Mouse (Mus musculus) adrenal gland, postnatal 4 days (tissue): ENCODE results near the gene Dnajc3. TPM values are rescaled to one million over a fixed set of nuclear protein-coding genes. Genes with fewer than 3 reads are reported as not detected.
A peak's percentile ranks its signal among the peaks of the same experiment; 100 is the strongest.
"Not testable (repeated sequence)": the region's sequence is repeated elsewhere in the genome, so short reads cannot be mapped to it uniquely, and the experiment has no call there.

Experiments used
- DNase-seq, 2 experiments: peaks; one replicate each; pipeline ENCODE4 v3.0.0; 2021 to 2022; ENCODE audit warnings: low spot score in 2 of 2, mixed read lengths in 2 of 2
- total RNA-seq, 2 experiments: library from RNA; stranded (reverse); gene quantifications; 2 replicates each; pipeline ENCODE4 v1.2.3; 2021

Dnajc3 gene
- total RNA-seq, 2 experiments from 2014 or later, result 49.6 to 52.1 TPM

DNA sequence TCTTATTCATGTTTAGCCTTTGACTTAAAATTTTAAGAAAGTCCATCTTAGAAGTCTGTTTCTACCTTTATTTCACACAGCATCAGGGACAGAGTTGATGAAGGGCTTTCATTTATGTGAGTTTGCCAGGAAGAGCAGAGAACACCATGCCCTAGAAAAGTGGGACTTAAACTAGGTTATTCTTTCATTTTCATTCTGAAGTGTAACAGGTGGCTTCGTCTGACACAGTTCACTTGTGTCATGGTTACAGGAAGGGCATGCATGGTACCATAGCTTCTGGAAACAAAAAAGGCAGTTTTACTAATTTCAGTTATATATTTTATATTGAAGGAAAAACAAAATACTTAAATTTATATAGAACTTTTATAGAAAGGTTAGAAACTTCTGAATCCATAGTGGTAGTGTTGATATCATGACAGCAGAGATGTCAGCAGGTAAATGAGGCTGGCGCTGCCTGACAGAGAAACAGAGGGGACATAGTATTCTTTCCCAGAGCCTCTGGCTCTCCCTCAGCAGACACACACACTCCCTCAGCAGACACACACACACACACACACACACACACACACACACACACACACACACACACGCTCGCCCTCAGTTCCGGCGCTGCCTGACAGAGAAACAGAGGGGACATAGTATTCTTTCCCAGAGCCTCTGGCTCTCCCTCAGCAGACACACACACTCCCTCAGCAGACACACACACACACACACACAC is 44.1 kb downstream of the Dnajc3 start:
- DNase-seq, result not testable (repeated sequence)

GRCm38 (mm10) chr14:118982429-118983045 is 44.8 kb downstream of the Dnajc3 start:
- DNase-seq, result not testable (repeated sequence)

DNA sequence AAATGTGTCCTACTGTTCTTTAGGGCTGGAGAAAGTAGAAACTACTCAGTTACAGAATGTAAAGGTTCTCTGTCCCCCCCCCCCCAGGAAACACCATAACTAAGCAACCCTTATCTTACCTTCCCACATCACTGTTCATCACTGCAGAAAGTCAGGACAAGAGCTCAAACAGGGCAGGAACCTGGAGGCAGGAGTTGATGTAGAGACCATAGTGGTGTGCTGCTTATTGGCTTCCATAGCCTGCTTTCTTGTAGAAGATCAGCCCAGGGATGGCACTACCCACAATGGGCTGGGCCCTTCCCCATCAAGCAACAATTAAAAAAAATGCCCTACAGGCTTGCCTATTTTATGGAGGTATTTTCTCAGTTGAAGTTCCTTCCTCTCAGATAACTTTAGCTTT is 45.6 kb downstream of the Dnajc3 start:
- DNase-seq, result no peak

- no peak for DNase-seq
These were observed 46.4 kb downstream of the Dnajc3 start for GRCm38 (mm10) chr14:118984161-118984560.

DNA sequence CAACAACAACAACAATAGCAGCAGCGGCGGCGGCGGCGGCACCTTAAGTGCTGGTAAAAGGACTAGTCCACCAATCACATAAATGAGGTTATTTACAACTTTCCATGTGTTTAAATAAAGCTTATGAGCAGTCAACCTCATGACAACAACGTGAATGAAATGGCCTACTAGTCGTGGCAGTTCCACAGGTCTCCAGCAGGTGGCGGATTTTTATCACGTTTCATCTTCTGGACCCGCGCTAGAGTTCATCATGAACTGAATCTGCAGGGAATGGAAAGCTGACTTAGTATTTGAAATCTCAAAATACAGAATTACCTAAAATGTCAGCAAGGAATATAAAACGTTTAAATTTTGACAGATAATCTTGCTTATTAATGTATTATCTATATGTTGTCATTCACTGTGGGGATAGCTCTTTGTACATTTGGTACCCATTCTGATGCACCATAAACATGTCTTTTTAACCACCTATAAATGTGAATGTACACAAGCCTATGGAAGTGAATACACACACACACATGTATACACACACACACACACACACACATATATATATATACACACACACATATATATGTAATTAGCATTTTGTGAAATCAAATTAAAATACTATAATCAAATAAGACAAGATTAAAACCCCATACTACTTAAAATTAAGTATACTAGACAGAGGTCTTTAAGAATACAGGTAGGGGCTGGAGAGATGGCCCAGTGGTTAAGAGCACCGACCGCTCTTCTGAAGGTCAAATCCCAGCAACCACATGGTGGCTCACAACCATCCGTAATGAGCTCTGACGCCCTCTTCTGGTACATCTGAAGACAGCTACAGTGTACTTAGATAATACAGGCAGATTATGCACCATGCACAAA is 49.1 kb downstream of the Dnajc3 start:
- peak in 1 of 2 experiments; percentile 34 for DNase-seq

GRCm38 (mm10) chr14:118987523-118988496 is 50.0 kb downstream of the Dnajc3 start:
- no peak for DNase-seq

GRCm38 (mm10) chr14:118995226-118995925 is 57.6 kb downstream of the Dnajc3 start:
- DNase-seq, result no peak

GRCm38 (mm10) chr14:119003320-119003719 is 65.5 kb downstream of the Dnajc3 start:
- DNase-seq, result no peak

DNA sequence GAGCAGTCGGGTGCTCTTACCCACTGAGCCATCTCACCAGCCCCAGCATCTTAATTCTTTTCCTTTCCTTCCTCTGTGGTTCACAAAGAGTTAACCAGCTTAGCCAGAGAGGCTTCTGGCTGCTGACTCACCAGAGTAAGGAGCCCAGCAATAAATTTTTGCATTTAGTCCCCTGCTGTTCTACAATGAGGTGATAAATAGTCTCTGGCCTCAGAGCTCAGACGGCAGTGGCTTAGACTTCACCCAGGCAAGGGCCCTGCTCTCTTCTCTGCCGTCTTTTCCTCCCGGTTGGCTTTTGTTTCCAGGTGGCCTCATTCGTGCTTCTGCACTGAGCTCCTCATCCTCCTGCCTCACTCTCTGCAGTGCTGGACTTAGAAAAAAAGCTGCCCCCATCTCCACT is 68.1 kb downstream of the Dnajc3 start:
- DNase-seq, result no peak

DNA sequence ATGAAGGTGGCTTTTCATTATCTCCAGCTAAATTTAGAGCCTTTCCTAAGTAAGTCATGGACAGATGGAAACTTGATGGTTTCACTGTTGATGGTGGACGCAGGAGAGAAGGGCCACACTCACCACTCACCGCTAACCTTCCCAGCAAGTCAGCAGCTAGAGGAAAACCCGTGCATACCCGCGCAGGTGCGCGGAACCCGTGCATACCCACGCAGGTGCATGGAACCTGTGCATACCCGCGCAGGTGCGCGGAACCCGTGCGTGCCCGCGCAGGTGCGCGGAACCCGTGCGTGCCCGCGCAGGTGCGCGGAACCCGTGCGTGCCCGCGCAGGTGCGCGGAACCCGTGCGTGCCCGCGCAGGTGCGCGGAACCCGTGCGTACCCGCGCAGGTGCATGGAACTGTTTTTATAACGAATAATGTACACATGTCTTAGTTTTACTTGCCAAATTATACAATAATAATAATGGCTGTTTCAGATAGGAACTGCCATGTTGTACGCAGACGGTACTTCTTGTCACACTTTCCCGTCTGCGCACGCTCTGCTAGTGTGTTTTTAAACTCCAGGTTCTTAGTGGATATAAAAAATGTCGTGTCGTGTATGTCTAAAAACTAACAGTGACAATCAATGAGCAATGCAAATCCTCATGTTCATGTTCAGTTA is 68.8 kb downstream of the Dnajc3 start:
- DNase-seq, result no peak

DNA sequence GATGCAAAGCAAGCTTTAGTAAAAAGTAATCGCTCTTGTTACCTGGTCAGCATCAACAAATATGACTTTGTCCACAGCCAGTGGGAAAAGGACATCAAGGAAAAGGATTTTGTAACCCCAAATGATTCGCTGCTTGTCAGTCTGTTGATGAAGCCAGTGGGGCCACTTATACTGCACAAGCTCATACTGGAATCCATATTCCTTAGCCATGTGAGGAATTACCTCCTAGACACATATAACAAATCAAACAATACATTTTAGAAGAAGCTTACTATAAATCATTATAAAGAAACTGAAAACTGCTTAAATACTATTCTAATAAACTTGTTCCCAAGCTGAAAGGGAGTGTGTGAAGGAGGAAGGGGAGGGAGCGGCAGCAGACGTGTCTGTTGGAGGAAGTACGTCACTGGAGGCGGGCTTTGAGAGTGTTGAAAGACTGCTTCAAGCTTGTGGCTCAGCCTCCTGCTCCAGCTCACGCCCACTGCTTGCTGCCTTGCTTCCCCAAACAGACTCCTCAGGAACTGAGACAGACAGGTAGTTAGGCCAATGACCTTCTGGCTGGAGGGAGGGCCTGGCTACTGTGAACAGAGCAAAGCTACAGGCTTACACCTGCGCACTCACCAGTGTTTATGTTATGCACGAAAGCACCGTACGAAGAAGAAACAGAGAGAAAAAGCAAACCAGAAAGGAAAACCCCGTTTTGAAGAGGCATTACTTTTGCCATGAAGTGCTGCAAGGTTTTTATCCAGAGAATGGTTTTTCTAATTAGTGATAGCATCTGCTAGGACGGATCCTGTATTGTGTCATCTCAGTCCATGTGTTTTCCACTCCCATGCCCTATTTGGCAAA is 69.6 kb downstream of the Dnajc3 start:
- DNase-seq, result peak; percentile 63 to 89

GRCm38 (mm10) chr14:119008031-119008590 is 70.3 kb downstream of the Dnajc3 start:
- DNase-seq, result no peak

DNA sequence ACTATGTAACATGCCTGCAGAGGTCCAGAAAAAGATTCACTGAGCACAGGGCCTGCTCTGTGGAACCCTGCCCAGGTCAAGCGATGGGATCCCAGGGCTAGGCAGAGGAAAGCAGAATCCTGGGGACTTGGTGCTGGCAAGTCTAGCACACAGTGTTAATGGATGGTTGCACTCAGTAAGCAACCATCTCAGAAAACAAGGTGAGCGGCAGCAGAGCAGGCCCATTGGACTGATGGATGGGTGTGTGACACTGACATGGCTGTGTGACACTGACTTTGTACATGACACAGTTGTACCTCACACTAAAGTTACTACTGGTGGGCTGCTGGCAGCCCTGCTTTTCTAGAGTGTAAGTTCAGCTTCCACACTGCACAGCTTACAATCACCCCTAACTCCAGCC is 71.8 kb downstream of the Dnajc3 start:
- no peak for DNase-seq

GRCm38 (mm10) chr14:119012607-119013431 is 75.0 kb downstream of the Dnajc3 start:
- DNase-seq, result peak; percentile 16 to 19

DNA sequence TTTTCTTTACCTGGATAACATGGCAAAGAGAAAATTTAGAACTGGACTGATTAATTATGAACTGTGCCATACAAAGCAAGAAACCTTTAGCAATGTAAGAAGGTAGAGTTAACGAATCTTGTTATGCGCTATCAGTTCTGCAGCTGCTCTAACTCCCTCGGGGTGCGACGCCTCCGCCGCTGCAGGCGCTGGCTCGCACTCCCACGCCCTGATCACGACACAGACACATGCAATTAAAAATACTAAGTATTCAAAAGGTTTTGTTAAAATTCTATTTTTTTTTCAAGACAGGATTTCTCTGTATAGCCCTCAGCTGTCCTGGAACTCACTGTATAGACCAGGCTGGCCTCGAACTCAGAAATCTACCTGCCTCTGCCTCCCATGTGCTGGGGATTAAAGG is 75.8 kb downstream of the Dnajc3 start:
- no peak for DNase-seq

DNA sequence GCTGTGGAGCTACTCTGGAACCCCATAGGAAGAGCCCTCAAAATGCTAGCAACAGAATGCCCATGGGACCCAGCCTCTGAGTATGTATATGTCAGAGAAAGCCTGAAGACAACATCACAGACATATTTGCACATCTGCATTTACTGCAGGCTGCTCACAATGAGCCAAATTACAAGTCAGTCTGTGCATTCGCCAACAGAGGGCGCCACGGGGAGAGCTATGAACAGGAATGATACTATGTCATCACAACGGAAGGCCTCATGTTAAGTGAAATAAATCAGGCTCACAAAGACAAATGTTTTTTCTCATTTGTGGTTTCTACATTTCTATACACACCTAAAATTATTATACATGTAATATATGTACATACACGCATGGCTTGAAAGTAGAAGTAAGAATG is 88.1 kb downstream of the Dnajc3 start:
- DNase-seq, result no peak

- DNase-seq, result peak in 1 of 2 experiments; percentile 20
These were observed 89.4 kb downstream of the Dnajc3 start for GRCm38 (mm10) chr14:119027130-119027529.
